Mouse (Mus musculus) hindbrain, embryonic 14.5 days (tissue): ENCODE measurements at regions not wholly inside any gene's neighbourhood (a gene's known extent, or its start where the extent isn't known, plus 50 kb on each side); places are given as distances from the start of the nearest gene placed in this dataset.

Experiments used
- ATAC-seq: fragments of 200-750 bp; cut with Nextera tagmentation; 2 replicates; pipeline ENCODE4 v1.8.0; 2017; ENCODE audit warnings: moderate number of reproducible peaks, mild to moderate bottlenecking, moderate TSS enrichment, moderate library complexity; ENCODE audit not compliant: low FRiP score
- DNase-seq: peaks from one replicate; pipeline ENCODE4 v3.0.0-alpha.2; 2015; ENCODE audit warnings: low spot score
- H3K27ac ChIP-seq: fragments of 300-500 bp; sonication (generic); 2 replicates; pipeline ENCODE4 v1.5.1; 2014; ENCODE audit warnings: mild to moderate bottlenecking, moderate library complexity
- H3K27me3 ChIP-seq: fragments of 300-500 bp; sonication (generic); 2 replicates; pipeline ENCODE4 v1.6.1; 2014; ENCODE audit warnings: mild to moderate bottlenecking, low read length, mixed read lengths; ENCODE audit not compliant: control insufficient read depth, insufficient read depth
- H3K36me3 ChIP-seq: fragments of 300-500 bp; sonication (generic); replicated peaks from 2 replicates; pipeline ENCODE4 v1.6.1; 2014; ENCODE audit not compliant: control insufficient read depth, insufficient read depth
- H3K4me1 ChIP-seq: fragments of 300-500 bp; sonication (generic); replicated peaks from 2 replicates; pipeline ENCODE4 v1.6.1; 2014; ENCODE audit warnings: antibody characterized with exemption, low read length, mixed read lengths; ENCODE audit not compliant: control insufficient read depth, insufficient read depth
- H3K4me2 ChIP-seq: fragments of 300-500 bp; sonication (generic); replicated peaks from 2 replicates; pipeline ENCODE4 v1.6.1; 2014; ENCODE audit warnings: mild to moderate bottlenecking, moderate library complexity
- H3K4me3 ChIP-seq: fragments of 300-500 bp; sonication (generic); replicated peaks from 2 replicates; pipeline ENCODE4 v1.5.1; 2014; ENCODE audit warnings: mild to moderate bottlenecking, low read length
- H3K9ac ChIP-seq: fragments of 300-500 bp; sonication (generic); 2 replicates; pipeline ENCODE4 v1.6.1; 2014
- H3K9me3 ChIP-seq: fragments of 300-500 bp; sonication (generic); 2 replicates; pipeline ENCODE4 v1.6.1; 2016; ENCODE audit warnings: low read length; ENCODE audit not compliant: control insufficient read depth
- WGBS: fragments of 180-500 bp; shearing (Covaris S2); extraction: QIAGEN DNeasy Blood & Tissue Kit; methylation state at CpG from one replicate; pipeline ENCODE4 v1.1.7; 2014; 5-methylcytosine and 5-hydroxymethylcytosine counted together

- WGBS, result 9% methylated on average over 9 of the region's 9 CpGs
- Histone ChIP-seq H3K4me1 (peaks cover 11% of the 10 kb centered on the region), H3K4me3 (peak overlapping the region; percentile 35), H3K36me3 (no peaks in the 10 kb centered on the region), H3K27ac (peak overlapping the region; percentile 32; the same call in 1 of the 2 replicates), H3K4me2 (peak overlapping the region; percentile 73), H3K9me3 (no peaks in the 10 kb centered on the region), H3K9ac (peak overlapping the region; percentile 56), H3K27me3 (no peaks in the 10 kb centered on the region)
- ATAC-seq, result peak; percentile 92
- DNase-seq, result peak; percentile 96
Measured at GRCm38 (mm10) chr13:81944047-81944446, 161.2 kb downstream of the Cetn3 start.

GRCm38 (mm10) chr13:81944469-81944868 lies 161.6 kb downstream of the Cetn3 start:
- H3K4me2 ChIP-seq, result peak overlapping the region; percentile 73
- H3K4me1 ChIP-seq, result peaks cover 11% of the 10 kb centered on the region
- peak overlapping the region; percentile 32; the same call in 1 of the 2 replicates for H3K27ac ChIP-seq
- WGBS, result 25% methylated on average over 6 of the region's 6 CpGs
- ATAC-seq (peak; percentile 90), DNase-seq (no peak)
- peak overlapping the region; percentile 56 for H3K9ac ChIP-seq
- no peaks in the 10 kb centered on the region for H3K36me3 ChIP-seq
- no peaks in the 10 kb centered on the region for H3K9me3 ChIP-seq
- peak overlapping the region; percentile 35 for H3K4me3 ChIP-seq
- no peaks in the 10 kb centered on the region for H3K27me3 ChIP-seq

- no peaks in the 10 kb centered on the region for H3K36me3 ChIP-seq
- ATAC-seq (no peak), DNase-seq (no peak)
- H3K9ac ChIP-seq, result peak overlapping the region; percentile 22; the same call in 1 of the 2 replicates
- H3K27ac ChIP-seq, result no peak overlapping the region
- no peaks in the 10 kb centered on the region for H3K27me3 ChIP-seq
- peak overlapping the region; percentile 15 for H3K4me3 ChIP-seq
- 7% methylated on average over 9 of the region's 9 CpGs for WGBS
- peaks cover 11% of the 10 kb centered on the region for H3K4me1 ChIP-seq
- H3K9me3 ChIP-seq, result no peaks in the 10 kb centered on the region
- peak overlapping the region; percentile 49 for H3K4me2 ChIP-seq
Measured at GRCm38 (mm10) chr13:81945741-81946140, 162.9 kb downstream of the Cetn3 start.

DNA sequence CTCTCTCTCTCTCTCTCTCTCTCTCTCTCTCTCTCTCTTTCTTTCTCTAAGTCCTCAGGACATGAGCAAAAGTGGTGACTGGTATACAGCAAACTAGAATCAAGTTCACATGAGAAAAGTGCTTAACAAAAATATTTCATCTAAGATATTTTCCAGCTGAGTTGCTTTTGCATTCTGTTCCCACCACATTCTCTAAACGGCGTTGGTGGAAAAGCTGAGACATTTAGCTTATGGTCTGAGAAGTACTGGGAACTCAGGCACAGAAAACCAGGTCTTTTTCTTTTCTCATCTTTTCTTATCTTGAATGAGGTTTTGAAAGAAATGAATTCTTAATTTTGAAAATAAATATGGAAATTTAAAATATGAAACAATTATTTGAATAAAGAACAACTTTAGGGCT lies 182.6 kb downstream of the Cetn3 start:
- 89% methylated on average over 2 of the region's 2 CpGs for WGBS
- Histone ChIP-seq H3K9me3 (no peaks in the 10 kb centered on the region), H3K27ac (no peak overlapping the region)

GRCm38 (mm10) chr13:81975878-81976277 lies 193.0 kb downstream of the Cetn3 start:
- Histone ChIP-seq H3K27me3 (no peaks in the 10 kb centered on the region), H3K27ac (no peak overlapping the region), H3K4me3 (no peak overlapping the region), H3K4me1 (no peaks in the 10 kb centered on the region), H3K9me3 (no peaks in the 10 kb centered on the region), H3K4me2 (no peak overlapping the region), H3K36me3 (no peaks in the 10 kb centered on the region), H3K9ac (no peak overlapping the region)
- 42% methylated on average over 2 of the region's 2 CpGs for WGBS
- no peak for DNase-seq
- ATAC-seq, result no peak

More for the DNA sequence above, 182.6 kb downstream of the Cetn3 start:
- ATAC-seq (no peak), DNase-seq (no peak)
- Histone ChIP-seq H3K27me3 (no peaks in the 10 kb centered on the region), H3K4me2 (no peak overlapping the region), H3K9ac (no peak overlapping the region), H3K4me1 (no peaks in the 10 kb centered on the region), H3K36me3 (no peaks in the 10 kb centered on the region), H3K4me3 (no peak overlapping the region)

GRCm38 (mm10) chr13:81978003-81978402 lies 195.1 kb downstream of the Cetn3 start:
- no peak for DNase-seq
- Histone ChIP-seq H3K9ac (no peak overlapping the region), H3K4me1 (no peaks in the 10 kb centered on the region), H3K9me3 (no peaks in the 10 kb centered on the region), H3K4me3 (no peak overlapping the region), H3K27me3 (no peaks in the 10 kb centered on the region), H3K4me2 (no peak overlapping the region), H3K36me3 (no peaks in the 10 kb centered on the region), H3K27ac (no peak overlapping the region)
- no peak for ATAC-seq
- 86% methylated on average over 6 of the region's 6 CpGs for WGBS

DNA sequence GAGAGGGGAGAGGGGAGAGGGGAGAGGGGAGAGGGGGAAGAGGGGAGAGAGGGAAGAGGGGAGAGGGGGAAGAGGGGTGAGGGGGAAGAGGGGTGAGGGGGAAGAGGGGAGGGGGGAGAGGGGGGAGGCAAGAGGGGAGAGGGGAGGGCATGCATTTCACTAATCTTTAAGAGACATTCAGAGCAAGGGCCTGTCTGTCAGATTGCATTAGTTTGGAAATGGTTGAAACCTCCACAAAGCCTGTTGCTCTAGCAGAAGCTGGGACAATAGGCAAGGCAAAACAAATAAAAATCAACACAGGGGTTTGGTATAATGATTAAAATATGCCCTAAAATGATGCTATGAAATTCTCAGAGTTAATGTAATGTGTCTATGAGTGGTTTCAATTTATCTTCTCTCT lies 196.4 kb downstream of the Cetn3 start:
- ATAC-seq, result no peak
- H3K9me3 ChIP-seq, result no peaks in the 10 kb centered on the region
- no peak overlapping the region for H3K4me3 ChIP-seq

GRCm38 (mm10) chr13:81980094-81980493 lies 197.2 kb downstream of the Cetn3 start:
- no peak for DNase-seq
- no peaks in the 10 kb centered on the region for H3K27me3 ChIP-seq
- WGBS, result 82% methylated on average over 5 of the region's 5 CpGs

More for the DNA sequence above, 196.4 kb downstream of the Cetn3 start:
- no peaks in the 10 kb centered on the region for H3K27me3 ChIP-seq
- H3K4me1 ChIP-seq, result no peaks in the 10 kb centered on the region
- no peak for DNase-seq
- H3K9ac ChIP-seq, result no peak overlapping the region
- H3K4me2 ChIP-seq, result no peak overlapping the region
- H3K27ac ChIP-seq, result no peak overlapping the region
- no peaks in the 10 kb centered on the region for H3K36me3 ChIP-seq

DNA sequence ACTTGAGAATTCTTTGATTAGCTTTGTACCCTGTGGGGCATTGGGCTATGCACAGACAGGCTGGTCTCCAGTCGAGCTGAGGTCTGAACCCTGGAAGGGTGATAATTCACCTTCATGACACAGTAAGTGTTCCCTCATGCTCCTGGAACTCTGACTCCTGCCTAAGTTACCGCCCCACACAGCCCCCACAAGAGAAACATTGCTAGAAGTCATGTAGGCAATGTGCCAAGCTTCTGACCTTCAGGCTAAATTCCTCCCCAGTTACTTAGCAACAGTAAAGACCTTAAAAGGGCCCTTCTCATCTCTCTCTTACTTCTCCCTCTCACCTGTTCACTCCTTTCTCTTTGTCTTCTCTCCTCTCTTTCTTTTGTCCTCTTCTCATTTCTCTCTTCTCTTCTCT lies 199.6 kb downstream of the Cetn3 start:
- no peak overlapping the region for H3K4me3 ChIP-seq
- H3K9me3 ChIP-seq, result no peaks in the 10 kb centered on the region
- DNase-seq (no peak), ATAC-seq (no peak)
- H3K4me2 ChIP-seq, result no peak overlapping the region
- H3K9ac ChIP-seq, result no peak overlapping the region
- no peaks in the 10 kb centered on the region for H3K27me3 ChIP-seq
- 59% methylated on average over 2 of the region's 2 CpGs for WGBS
- H3K36me3 ChIP-seq, result no peaks in the 10 kb centered on the region
- no peaks in the 10 kb centered on the region for H3K4me1 ChIP-seq
- H3K27ac ChIP-seq, result no peak overlapping the region

More at GRCm38 (mm10) chr13:81980094-81980493, 197.2 kb downstream of the Cetn3 start:
- Histone ChIP-seq H3K4me3 (no peak overlapping the region), H3K36me3 (no peaks in the 10 kb centered on the region), H3K27ac (no peak overlapping the region), H3K9me3 (no peaks in the 10 kb centered on the region), H3K9ac (no peak overlapping the region), H3K4me2 (no peak overlapping the region), H3K4me1 (no peaks in the 10 kb centered on the region)
- ATAC-seq, result no peak

DNA sequence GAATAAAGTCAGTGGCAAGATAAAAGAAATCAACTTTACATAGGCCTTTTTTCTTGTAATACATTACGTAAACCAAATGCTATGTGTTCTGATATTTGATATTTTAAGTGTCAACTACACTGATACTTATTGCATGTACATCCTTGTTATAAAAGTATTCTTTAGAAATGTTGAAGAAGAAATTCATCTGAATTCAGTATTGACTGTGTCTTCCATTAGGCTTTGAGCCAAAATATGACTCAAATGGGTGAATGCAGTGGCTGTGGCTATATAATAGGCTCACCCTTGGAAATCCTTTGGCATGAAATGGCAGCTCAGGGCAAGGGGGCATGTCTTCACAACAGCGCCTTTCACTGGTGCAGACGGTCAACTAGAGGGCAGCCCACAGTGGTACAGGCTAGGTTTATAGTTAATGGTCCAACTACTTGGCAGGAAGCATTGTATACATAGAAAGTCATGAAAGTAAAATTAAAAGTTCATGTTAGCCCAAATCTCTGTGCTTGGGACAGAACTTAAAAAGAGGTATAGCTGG lies 217.9 kb downstream of the Cetn3 start:
- ATAC-seq (peak; percentile 40; the same call in 1 of the 2 replicates), DNase-seq (no peak)
- H3K4me1 ChIP-seq, result no peaks in the 10 kb centered on the region
- no peaks in the 10 kb centered on the region for H3K9me3 ChIP-seq
- H3K4me3 ChIP-seq, result no peak overlapping the region
- 82% methylated on average over 3 of the region's 3 CpGs for WGBS
- no peak overlapping the region for H3K4me2 ChIP-seq
- no peaks in the 10 kb centered on the region for H3K36me3 ChIP-seq
- no peaks in the 10 kb centered on the region for H3K27me3 ChIP-seq
- no peak overlapping the region for H3K27ac ChIP-seq
- no peak overlapping the region for H3K9ac ChIP-seq
